Mouse (Mus musculus): Measurements from ENCODE around the gene Trio.
"Not testable (repeated sequence)": the region's sequence is repeated elsewhere in the genome, so short reads cannot be mapped to it uniquely, and the experiment has no call there.

The Trio gene

DNA sequence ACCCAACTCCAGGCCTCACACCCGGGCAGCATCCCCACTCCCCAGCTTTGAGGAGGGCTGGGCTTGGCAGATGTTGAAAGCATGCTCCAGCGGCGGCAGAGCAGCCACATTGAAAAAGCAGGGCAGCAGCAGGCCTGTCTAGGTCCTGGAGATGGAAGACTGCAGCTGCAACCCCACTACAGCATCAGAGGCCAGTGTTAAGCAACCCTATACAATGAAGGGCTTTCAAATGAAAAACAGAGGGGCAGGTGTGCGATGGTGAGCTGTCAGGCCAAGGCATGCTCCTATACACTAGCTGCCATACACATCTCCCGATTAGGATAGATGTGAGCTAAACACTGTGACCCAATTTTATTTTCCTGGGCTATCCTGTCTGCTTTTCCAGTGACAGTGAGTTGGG lies 265.8 kb downstream of the Trio start:
- DNase-seq: no peak

- DNase-seq: no peak
These were observed 267.0 kb downstream of the Trio start for GRCm38 (mm10) chr15:27758680-27759079.

- DNase-seq: no peak
These were observed 269.2 kb downstream of the Trio start for GRCm38 (mm10) chr15:27756426-27756825.

DNA sequence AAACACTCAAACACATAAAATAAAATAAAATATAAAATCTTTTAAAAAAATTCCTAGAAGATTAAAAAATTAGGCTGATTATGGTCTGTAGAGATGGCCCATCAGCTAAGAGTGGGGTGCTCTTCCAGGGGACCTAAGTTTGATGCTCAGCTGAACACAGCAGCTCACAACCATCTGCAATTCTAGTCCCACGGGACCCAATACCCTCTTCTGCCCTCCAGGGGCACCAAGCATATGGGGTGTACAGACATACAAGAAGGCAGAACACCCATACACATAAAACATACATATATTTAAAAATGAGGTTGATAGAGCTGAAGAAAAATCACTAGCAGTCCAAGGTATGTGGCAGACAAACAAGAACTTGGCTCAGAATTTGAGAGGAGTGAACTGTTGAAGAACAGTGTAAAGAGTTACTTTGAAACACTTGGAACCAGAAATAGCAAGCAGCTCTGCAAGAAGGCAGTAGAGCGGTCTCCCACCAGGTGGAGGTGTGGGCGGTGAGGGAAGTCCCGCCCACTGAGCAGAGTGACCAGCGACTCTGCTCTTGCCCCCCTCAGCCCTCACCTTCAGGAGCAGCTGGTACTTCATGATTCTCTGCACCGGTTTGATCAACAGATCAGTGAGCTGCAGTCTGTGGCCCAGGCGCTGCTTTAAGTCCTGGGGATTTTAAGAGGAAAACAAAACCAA lies 270.9 kb downstream of the Trio start:
- DNase-seq: peak; percentile 40

- no peak for DNase-seq
These were observed 271.7 kb downstream of the Trio start for GRCm38 (mm10) chr15:27753923-27754322.

DNA sequence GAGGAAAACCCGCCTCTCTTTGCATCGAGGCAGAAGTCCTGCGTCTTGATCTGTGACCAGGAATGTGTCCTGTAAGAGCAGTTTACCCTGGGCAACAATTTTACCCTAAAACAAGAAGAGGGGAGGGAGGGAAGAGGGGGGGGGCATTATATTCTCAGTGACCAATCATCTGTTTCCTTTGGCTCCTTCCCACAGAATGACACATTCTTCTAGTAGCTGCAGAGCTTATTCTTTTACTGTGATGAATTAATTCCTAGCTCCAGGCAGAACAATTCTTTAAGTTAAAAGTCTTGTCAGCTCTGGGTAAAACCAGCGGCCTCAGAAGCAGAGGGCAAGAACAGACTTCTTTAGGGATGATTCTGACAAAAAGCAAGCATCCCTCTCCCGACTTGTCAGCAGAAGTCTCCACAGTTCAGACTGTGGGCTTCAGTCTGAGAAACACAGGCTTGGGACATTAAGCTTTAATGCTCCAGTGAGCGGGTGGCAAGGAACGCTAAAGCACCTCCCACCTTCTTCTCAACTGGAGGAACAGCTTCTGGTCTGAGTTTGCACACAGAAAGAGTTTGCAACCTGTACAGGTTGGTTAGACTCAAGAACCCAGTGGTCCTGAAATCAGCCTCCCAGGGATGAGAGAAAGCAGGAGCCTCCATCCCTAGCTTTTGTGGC lies 272.8 kb downstream of the Trio start:
- no peak for DNase-seq

DNA sequence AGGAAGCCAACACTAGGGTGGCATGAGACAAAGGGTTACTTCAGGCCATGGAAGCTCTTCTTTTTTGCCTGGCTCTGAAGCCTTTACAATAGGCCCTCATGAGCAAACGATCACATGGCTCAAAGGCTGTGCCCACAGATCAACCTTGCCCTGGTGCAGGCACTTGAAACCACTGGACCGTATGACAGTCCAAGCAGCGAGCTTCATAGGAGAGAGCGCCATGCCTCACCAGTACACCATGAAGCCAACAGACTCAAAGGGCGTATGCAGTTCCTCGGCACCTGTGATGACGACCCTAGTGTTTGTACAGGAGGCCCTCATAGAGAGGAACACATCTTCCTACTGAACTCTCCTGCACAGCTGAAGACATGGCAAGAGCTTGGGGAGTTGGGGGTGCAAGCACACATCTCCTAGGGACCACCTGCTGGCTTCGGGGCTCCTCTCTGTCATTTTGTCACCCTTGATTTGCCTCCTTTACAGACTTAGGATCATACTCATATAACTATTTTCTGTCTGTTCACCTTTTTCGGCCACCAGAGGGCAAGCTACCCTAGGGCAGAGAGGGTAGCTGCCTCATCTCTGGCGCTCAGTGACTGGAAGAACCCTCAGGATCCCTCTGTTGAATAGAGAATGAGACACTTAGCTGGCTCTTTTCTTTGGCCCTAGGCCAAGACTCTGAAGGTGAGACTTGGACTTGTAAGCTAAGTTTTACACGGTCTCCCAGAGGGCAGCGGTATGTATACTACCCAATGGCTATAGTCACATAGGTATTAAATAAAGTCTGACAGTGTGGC lies 273.8 kb downstream of the Trio start:
- DNase-seq: peak; percentile 79

- DNase-seq: no peak
These were observed 276.9 kb downstream of the Trio start for GRCm38 (mm10) chr15:27748739-27749138.

- DNase-seq: no peak
These were observed 278.1 kb downstream of the Trio start for GRCm38 (mm10) chr15:27747512-27747911.

- DNase-seq: peak; percentile 45
These were observed 280.7 kb downstream of the Trio start for GRCm38 (mm10) chr15:27744995-27745394.

DNA sequence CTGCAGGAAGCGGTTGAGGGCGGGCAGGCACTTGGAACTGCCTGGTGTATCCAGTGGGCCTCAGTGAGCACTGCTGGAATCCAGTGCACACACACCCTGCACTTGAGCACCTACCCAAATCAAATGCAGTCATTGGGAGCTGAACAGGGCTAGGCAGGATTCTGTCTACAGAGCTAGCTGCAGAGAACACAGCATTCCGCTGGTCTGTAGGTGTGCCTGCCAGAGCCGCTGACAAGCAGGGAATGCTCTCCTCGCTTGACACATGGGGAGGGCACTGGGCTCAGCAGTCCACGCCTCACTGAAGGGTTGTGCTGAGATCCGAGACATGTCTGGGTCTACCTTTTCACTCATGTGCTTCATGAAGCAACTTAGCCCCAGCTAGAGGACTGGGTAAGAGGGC lies 285.6 kb downstream of the Trio start:
- no peak for DNase-seq

- no peak for DNase-seq
These were observed 293.8 kb downstream of the Trio start for GRCm38 (mm10) chr15:27731818-27732217.

- DNase-seq: no peak
These were observed 299.4 kb downstream of the Trio start for GRCm38 (mm10) chr15:27726228-27726627.

DNA sequence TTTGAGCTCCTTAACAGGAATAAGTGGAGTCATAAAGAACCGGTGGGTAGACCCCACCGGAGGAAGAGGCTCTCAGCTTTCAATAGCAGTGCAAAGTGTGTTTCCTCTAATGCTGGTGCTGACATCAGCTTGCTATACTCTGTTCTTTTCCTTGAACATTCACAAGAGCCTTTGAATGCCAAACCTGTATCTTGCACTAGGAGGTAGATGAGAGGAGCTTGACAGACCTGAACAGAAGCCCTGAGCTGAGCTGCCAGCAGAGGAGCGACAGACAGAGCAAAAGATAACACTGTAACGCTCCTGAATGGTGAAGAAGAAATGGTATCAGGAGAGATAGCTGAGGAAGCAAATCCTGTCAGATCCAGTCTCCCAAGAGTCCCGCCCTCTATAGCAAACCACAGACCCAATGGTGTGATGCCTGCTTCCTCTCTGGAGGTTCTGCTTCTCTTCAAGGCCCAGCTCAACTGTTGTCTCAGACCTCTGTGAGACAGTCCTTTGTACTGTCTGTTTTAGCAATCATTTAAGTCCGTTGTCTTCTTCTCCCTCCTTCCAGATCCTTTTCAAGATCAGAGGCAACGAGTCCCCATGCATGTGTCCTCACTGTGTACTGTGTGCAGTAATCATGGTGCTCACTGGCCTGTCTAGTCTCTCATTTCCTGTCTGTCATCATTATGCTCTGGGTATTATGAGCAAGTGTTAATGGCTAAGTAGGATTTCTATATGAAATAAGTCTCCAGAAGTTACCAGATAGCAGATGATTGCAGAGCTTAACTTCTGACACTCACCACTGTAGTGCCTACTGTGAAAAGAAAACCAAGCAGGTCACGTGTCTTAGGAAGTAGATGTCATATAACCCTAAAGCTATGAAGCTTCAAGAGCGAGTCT lies 300.6 kb downstream of the Trio start:
- DNase-seq: no peak

DNA sequence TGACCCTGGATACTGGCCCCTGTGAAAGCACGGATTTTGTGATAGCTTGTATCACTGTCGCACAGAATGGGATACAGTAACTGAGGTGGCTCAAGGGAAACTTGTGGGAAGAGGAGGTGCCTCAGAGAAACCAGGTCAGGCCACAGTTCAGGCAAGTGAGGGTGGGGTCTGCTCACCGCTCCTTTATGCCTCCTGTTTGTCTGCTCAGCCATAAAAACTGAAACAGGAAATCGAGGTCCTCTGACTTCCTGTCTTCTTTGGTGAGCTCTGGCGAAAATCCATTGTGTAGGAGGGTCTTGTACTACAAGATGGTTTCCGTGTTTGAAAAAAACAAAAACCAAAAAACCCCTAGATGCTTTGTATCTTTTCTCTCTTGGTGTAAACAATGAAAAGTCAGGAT lies 301.4 kb downstream of the Trio start:
- DNase-seq: no peak

GRCm38 (mm10) chr15:27723746-27724145 lies 301.9 kb downstream of the Trio start:
- no peak for DNase-seq

DNA sequence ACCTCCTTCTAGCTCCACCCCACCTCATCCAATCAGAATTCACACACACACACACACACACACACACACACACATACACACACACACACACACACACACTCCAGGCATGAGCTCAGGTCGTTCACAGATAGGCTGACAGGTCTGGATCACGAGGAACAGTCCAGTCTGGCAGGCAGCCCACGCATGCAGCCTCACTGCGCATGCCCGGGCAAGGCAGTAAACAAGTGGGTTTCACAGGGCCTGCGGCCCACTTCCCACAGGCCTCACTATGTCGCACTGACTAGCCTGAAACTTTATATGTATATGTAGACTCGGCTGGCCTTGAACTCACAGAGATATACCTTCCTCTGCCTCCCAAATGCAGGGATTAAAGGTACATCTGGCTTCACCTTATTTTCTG lies 305.4 kb downstream of the Trio start:
- not testable (repeated sequence) for DNase-seq

GRCm38 (mm10) chr15:27718668-27719067 lies 307.0 kb downstream of the Trio start:
- no peak for DNase-seq

- DNase-seq: peak; percentile 78
These were observed 310.3 kb downstream of the Trio start for GRCm38 (mm10) chr15:27715331-27715730.

DNA sequence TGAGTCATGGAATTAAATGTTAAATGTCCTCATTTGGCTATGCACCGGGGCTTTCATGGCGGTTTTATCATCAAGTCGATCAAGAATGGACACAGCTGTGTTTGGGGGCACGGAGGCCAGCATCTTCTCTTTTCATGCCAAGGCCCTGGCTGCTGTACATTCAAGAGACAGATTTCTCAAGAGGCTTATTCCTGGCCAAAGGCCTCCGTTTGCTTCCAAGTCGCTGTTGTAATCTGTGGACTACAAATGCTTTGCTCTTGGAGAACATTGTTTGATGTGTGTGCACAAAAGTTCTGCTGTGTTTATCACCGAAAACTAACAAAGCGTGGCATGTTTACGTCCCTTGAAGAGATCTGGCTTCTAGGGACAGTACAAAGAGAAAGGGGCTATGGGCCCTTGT lies 314.9 kb downstream of the Trio start:
- DNase-seq: peak; percentile 72

- DNase-seq: no peak
These were observed 316.6 kb downstream of the Trio start for GRCm38 (mm10) chr15:27708968-27709612.

DNA sequence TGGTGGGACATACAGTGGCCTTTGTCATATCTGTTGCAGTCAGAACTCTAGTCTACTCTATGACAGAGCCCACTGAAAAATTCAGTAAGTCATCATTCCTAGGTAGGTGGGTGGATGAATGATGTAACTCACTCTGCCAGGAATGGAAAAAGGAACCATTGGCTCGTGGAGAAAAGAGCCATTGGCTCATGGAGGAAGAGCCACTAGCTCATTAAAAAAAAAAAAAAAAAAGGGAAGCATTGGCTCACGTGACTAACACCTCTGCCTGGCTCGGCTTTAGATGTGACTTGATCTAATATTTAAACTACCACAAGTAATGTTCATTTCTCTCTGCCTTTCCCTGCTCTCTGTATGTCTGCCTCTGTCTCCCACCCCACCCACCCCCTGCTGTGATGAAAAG lies 317.1 kb downstream of the Trio start:
- no peak for DNase-seq

- no peak for DNase-seq
These were observed 322.7 kb downstream of the Trio start for GRCm38 (mm10) chr15:27702972-27703313.

Data from lung, postnatal 10 days (tissue).